Mouse (Mus musculus) right cerebral cortex, adult 18-20 months (tissue): ENCODE measurements around the gene Slc25a23.
"Not testable (repeated sequence)": the region's sequence is repeated elsewhere in the genome, so short reads cannot be mapped to it uniquely, and the experiment has no call there.

Experiments used
- DNase-seq: peaks from one replicate; pipeline ENCODE4 v3.0.0; 2022; ENCODE audit warnings: mixed read lengths

Slc25a23 gene

GRCm38 (mm10) chr17:57070699-57071098 is 11.0 kb upstream of the Slc25a23 start:
- no peak for DNase-seq

GRCm38 (mm10) chr17:57070272-57070671 is 10.6 kb upstream of the Slc25a23 start:
- DNase-seq: no peak

GRCm38 (mm10) chr17:57066908-57067307 is 7.2 kb upstream of the Slc25a23 start:
- no peak for DNase-seq

- DNase-seq: no peak
Measured at GRCm38 (mm10) chr17:57063031-57063430, 3.4 kb upstream of the Slc25a23 start.

- no peak for DNase-seq
Measured at GRCm38 (mm10) chr17:57062548-57062947, 2.9 kb upstream of the Slc25a23 start.

- no peak for DNase-seq
Measured at GRCm38 (mm10) chr17:57062011-57062521, 2.4 kb upstream of the Slc25a23 start.

- no peak for DNase-seq
Measured at GRCm38 (mm10) chr17:57061069-57061468, 1.4 kb upstream of the Slc25a23 start.

- DNase-seq: peak; percentile 97
Measured at GRCm38 (mm10) chr17:57060231-57060801, 653 bp upstream of the Slc25a23 start.

GRCm38 (mm10) chr17:57058891-57059485 is 675 bp downstream of the Slc25a23 start, which contains the start of gene Crb3:
TSS of gene Crb3 (plus strand) at chr17:57059105.
- peak; percentile 25 for DNase-seq

GRCm38 (mm10) chr17:57056246-57056645 is 3.4 kb downstream of the Slc25a23 start:
- no peak for DNase-seq

GRCm38 (mm10) chr17:57051679-57052078 is 8.0 kb downstream of the Slc25a23 start:
- DNase-seq: not testable (repeated sequence)

GRCm38 (mm10) chr17:57048816-57049215 is 10.8 kb downstream of the Slc25a23 start:
- no peak for DNase-seq

GRCm38 (mm10) chr17:57047406-57047805 is 12.3 kb downstream of the Slc25a23 start:
- no peak for DNase-seq

GRCm38 (mm10) chr17:57041554-57041953 is 18.1 kb downstream of the Slc25a23 start, which contains the start of gene Slc25a41:
TSS of gene Slc25a41 (minus strand) at chr17:57041654.
- no peak for DNase-seq

GRCm38 (mm10) chr17:57038978-57039377 is 20.7 kb downstream of the Slc25a23 start:
- no peak for DNase-seq

- no peak for DNase-seq
Measured at GRCm38 (mm10) chr17:57032854-57033253, 26.8 kb downstream of the Slc25a23 start.

GRCm38 (mm10) chr17:57031661-57032420 is 27.8 kb downstream of the Slc25a23 start:
- peak; percentile 100 for DNase-seq

GRCm38 (mm10) chr17:57030931-57031660 is 28.6 kb downstream of the Slc25a23 start, which contains the start of gene Khsrp:
TSS of gene Khsrp (minus strand) at chr17:57031522.
- DNase-seq: peak; percentile 29

- no peak for DNase-seq
Measured at GRCm38 (mm10) chr17:57029691-57030090, 30.0 kb downstream of the Slc25a23 start.

- no peak for DNase-seq
Measured at GRCm38 (mm10) chr17:57027471-57027870, 32.2 kb downstream of the Slc25a23 start.

- DNase-seq: no peak
Measured at GRCm38 (mm10) chr17:57020960-57021359, 38.7 kb downstream of the Slc25a23 start.

- DNase-seq: no peak
Measured at GRCm38 (mm10) chr17:57019693-57020092, 40.0 kb downstream of the Slc25a23 start.
